Mouse (Mus musculus): ENCODE results near the gene Pole3. TPM values are rescaled to one million over a fixed set of nuclear protein-coding genes. Genes with fewer than 3 reads are reported as not detected.

The Pole3 gene
- polyA plus RNA-seq, 1 experiment from 2014 or later: 75.3 TPM

GRCm38 (mm10) chr4:62516579-62516978, 8.3 kb downstream of the Pole3 start:
- no peaks in the 10 kb centered on the region for H3K9me3 ChIP-seq (ENCODE audit: control insufficient read depth, low read length)
- no peak overlapping the region for H3K4me3 ChIP-seq (ENCODE audit: low read depth, low read length)
- peak overlapping the region; percentile 25; the same call in 1 of the 2 replicates for H3K4me2 ChIP-seq (ENCODE audit: low read length)
- 71% methylated on average over 1 of the region's 1 CpGs for WGBS
- H3K9ac ChIP-seq (ENCODE audit: low read length): no peak overlapping the region
- H3K4me1 ChIP-seq (replicated peaks; ENCODE audit: control insufficient read depth, insufficient read depth, low read length): peaks cover 28% of the 10 kb centered on the region
- H3K27me3 ChIP-seq (replicated peaks; ENCODE audit: control insufficient read depth, insufficient read depth, low read length): no peaks in the 10 kb centered on the region
- DNase-seq (ENCODE audit: low spot score) (no peak), ATAC-seq (replicated peaks; ENCODE audit: low FRiP score, low TSS enrichment, low read depth) (no peak)
- 0 out of 2 replicates have a peak overlapping the region, but pooled peaks have one; percentile 10 for H3K27ac ChIP-seq (ENCODE audit: low read depth)
- H3K36me3 ChIP-seq (ENCODE audit: control insufficient read depth, insufficient read depth, low read length): peaks cover 24% of the 10 kb centered on the region

GRCm38 (mm10) chr4:62516079-62516478, 8.8 kb downstream of the Pole3 start:
- Histone ChIP-seq H3K27ac (ENCODE audit: low read depth) (0 out of 2 replicates have a peak overlapping the region, but pooled peaks have one; percentile 10), H3K9me3 (ENCODE audit: control insufficient read depth, low read length) (no peaks in the 10 kb centered on the region), H3K4me1 (replicated peaks; ENCODE audit: control insufficient read depth, insufficient read depth, low read length) (peaks cover 28% of the 10 kb centered on the region), H3K36me3 (ENCODE audit: control insufficient read depth, insufficient read depth, low read length) (peaks cover 29% of the 10 kb centered on the region), H3K27me3 (replicated peaks; ENCODE audit: control insufficient read depth, insufficient read depth, low read length) (no peaks in the 10 kb centered on the region), H3K9ac (ENCODE audit: low read length) (no peak overlapping the region), H3K4me3 (ENCODE audit: low read depth, low read length) (no peak overlapping the region), H3K4me2 (ENCODE audit: low read length) (no peak overlapping the region)
- DNase-seq (ENCODE audit: low spot score) (no peak), ATAC-seq (replicated peaks; ENCODE audit: low FRiP score, low TSS enrichment, low read depth) (no peak)
- 32% methylated on average over 2 of the region's 2 CpGs for WGBS

GRCm38 (mm10) chr4:62515490-62515889, 9.4 kb downstream of the Pole3 start:
- Histone ChIP-seq H3K9me3 (ENCODE audit: control insufficient read depth, low read length) (no peaks in the 10 kb centered on the region), H3K4me2 (ENCODE audit: low read length) (no peak overlapping the region), H3K36me3 (ENCODE audit: control insufficient read depth, insufficient read depth, low read length) (peaks cover 35% of the 10 kb centered on the region), H3K4me3 (ENCODE audit: low read depth, low read length) (no peak overlapping the region), H3K27ac (ENCODE audit: low read depth) (no peak overlapping the region), H3K27me3 (replicated peaks; ENCODE audit: control insufficient read depth, insufficient read depth, low read length) (no peaks in the 10 kb centered on the region), H3K9ac (ENCODE audit: low read length) (no peak overlapping the region), H3K4me1 (replicated peaks; ENCODE audit: control insufficient read depth, insufficient read depth, low read length) (peaks cover 28% of the 10 kb centered on the region)
- ATAC-seq (replicated peaks; ENCODE audit: low FRiP score, low TSS enrichment, low read depth) (no peak), DNase-seq (ENCODE audit: low spot score) (no peak)
- WGBS: 69% methylated on average over 3 of the region's 3 CpGs

GRCm38 (mm10) chr4:62514995-62515394, 9.9 kb downstream of the Pole3 start:
- Histone ChIP-seq H3K4me3 (ENCODE audit: low read depth, low read length) (no peak overlapping the region), H3K27ac (ENCODE audit: low read depth) (no peak overlapping the region), H3K36me3 (ENCODE audit: control insufficient read depth, insufficient read depth, low read length) (peaks cover 40% of the 10 kb centered on the region), H3K9me3 (ENCODE audit: control insufficient read depth, low read length) (no peaks in the 10 kb centered on the region), H3K9ac (ENCODE audit: low read length) (no peak overlapping the region), H3K4me2 (ENCODE audit: low read length) (no peak overlapping the region), H3K4me1 (replicated peaks; ENCODE audit: control insufficient read depth, insufficient read depth, low read length) (peaks cover 28% of the 10 kb centered on the region), H3K27me3 (replicated peaks; ENCODE audit: control insufficient read depth, insufficient read depth, low read length) (no peaks in the 10 kb centered on the region)
- WGBS: 76% methylated on average over 7 of the region's 7 CpGs
- ATAC-seq (replicated peaks; ENCODE audit: low FRiP score, low TSS enrichment, low read depth) (no peak), DNase-seq (ENCODE audit: low spot score) (no peak)

GRCm38 (mm10) chr4:62513998-62514506, 10.8 kb downstream of the Pole3 start:
- no peak for DNase-seq (ENCODE audit: low spot score)
- Histone ChIP-seq H3K27ac (ENCODE audit: low read depth) (no peak overlapping the region), H3K9me3 (ENCODE audit: control insufficient read depth, low read length) (no peaks in the 10 kb centered on the region), H3K9ac (ENCODE audit: low read length) (no peak overlapping the region), H3K4me2 (ENCODE audit: low read length) (no peak overlapping the region), H3K4me3 (ENCODE audit: low read depth, low read length) (no peak overlapping the region), H3K36me3 (ENCODE audit: control insufficient read depth, insufficient read depth, low read length) (peaks cover 50% of the 10 kb centered on the region), H3K27me3 (replicated peaks; ENCODE audit: control insufficient read depth, insufficient read depth, low read length) (no peaks in the 10 kb centered on the region), H3K4me1 (replicated peaks; ENCODE audit: control insufficient read depth, insufficient read depth, low read length) (peaks cover 26% of the 10 kb centered on the region)
- 50% methylated on average over 11 of the region's 11 CpGs for WGBS
- ATAC-seq (replicated peaks; ENCODE audit: low FRiP score, low TSS enrichment, low read depth): no peak

GRCm38 (mm10) chr4:62509946-62510345, 14.9 kb downstream of the Pole3 start:
- H3K36me3 ChIP-seq (ENCODE audit: control insufficient read depth, insufficient read depth, low read length): peaks cover 71% of the 10 kb centered on the region
- WGBS: 93% methylated on average over 11 of the region's 11 CpGs
- H3K9me3 ChIP-seq (ENCODE audit: control insufficient read depth, low read length): no peaks in the 10 kb centered on the region
- no peaks in the 10 kb centered on the region for H3K27me3 ChIP-seq (replicated peaks; ENCODE audit: control insufficient read depth, insufficient read depth, low read length)
- H3K4me1 ChIP-seq (replicated peaks; ENCODE audit: control insufficient read depth, insufficient read depth, low read length): no peaks in the 10 kb centered on the region
- H3K4me3 ChIP-seq (ENCODE audit: low read depth, low read length): no peak overlapping the region
- ATAC-seq (replicated peaks; ENCODE audit: low FRiP score, low TSS enrichment, low read depth): no peak
- H3K9ac ChIP-seq (ENCODE audit: low read length): no peak overlapping the region
- no peak overlapping the region for H3K4me2 ChIP-seq (ENCODE audit: low read length)
- no peak for DNase-seq (ENCODE audit: low spot score)
- no peak overlapping the region for H3K27ac ChIP-seq (ENCODE audit: low read depth)

GRCm38 (mm10) chr4:62508839-62509238, 16.0 kb downstream of the Pole3 start:
- Histone ChIP-seq H3K27me3 (replicated peaks; ENCODE audit: control insufficient read depth, insufficient read depth, low read length) (no peaks in the 10 kb centered on the region), H3K4me2 (ENCODE audit: low read length) (no peak overlapping the region), H3K9ac (ENCODE audit: low read length) (no peak overlapping the region), H3K4me3 (ENCODE audit: low read depth, low read length) (no peak overlapping the region), H3K9me3 (ENCODE audit: control insufficient read depth, low read length) (no peaks in the 10 kb centered on the region), H3K36me3 (ENCODE audit: control insufficient read depth, insufficient read depth, low read length) (peaks cover 70% of the 10 kb centered on the region), H3K27ac (ENCODE audit: low read depth) (no peak overlapping the region), H3K4me1 (replicated peaks; ENCODE audit: control insufficient read depth, insufficient read depth, low read length) (no peaks in the 10 kb centered on the region)
- 90% methylated on average over 5 of the region's 5 CpGs for WGBS
- DNase-seq (ENCODE audit: low spot score) (no peak), ATAC-seq (replicated peaks; ENCODE audit: low FRiP score, low TSS enrichment, low read depth) (no peak)

GRCm38 (mm10) chr4:62506798-62507197, 18.1 kb downstream of the Pole3 start:
- H3K9ac ChIP-seq (ENCODE audit: low read length): no peak overlapping the region
- 0 out of 2 replicates have a peak, but pooled peaks cover 3% of the 10 kb centered on the region for H3K4me1 ChIP-seq (replicated peaks; ENCODE audit: control insufficient read depth, insufficient read depth, low read length)
- no peak overlapping the region for H3K27ac ChIP-seq (ENCODE audit: low read depth)
- no peaks in the 10 kb centered on the region for H3K27me3 ChIP-seq (replicated peaks; ENCODE audit: control insufficient read depth, insufficient read depth, low read length)
- H3K4me2 ChIP-seq (ENCODE audit: low read length): no peak overlapping the region
- no peak overlapping the region for H3K4me3 ChIP-seq (ENCODE audit: low read depth, low read length)
- 62% methylated on average over 2 of the region's 2 CpGs for WGBS
- peaks cover 49% of the 10 kb centered on the region for H3K36me3 ChIP-seq (ENCODE audit: control insufficient read depth, insufficient read depth, low read length)
- ATAC-seq (replicated peaks; ENCODE audit: low FRiP score, low TSS enrichment, low read depth) (no peak), DNase-seq (ENCODE audit: low spot score) (no peak)
- no peaks in the 10 kb centered on the region for H3K9me3 ChIP-seq (ENCODE audit: control insufficient read depth, low read length)

GRCm38 (mm10) chr4:62505991-62506390, 18.9 kb downstream of the Pole3 start:
- WGBS: 89% methylated on average over 3 of the region's 3 CpGs

More at GRCm38 (mm10) chr4:62505991-62506390, 18.9 kb downstream of the Pole3 start:
- DNase-seq (ENCODE audit: low spot score): no peak
- ATAC-seq (replicated peaks; ENCODE audit: low FRiP score, low TSS enrichment, low read depth): no peak
- Histone ChIP-seq H3K4me2 (ENCODE audit: low read length) (no peak overlapping the region), H3K36me3 (ENCODE audit: control insufficient read depth, insufficient read depth, low read length) (peaks cover 41% of the 10 kb centered on the region), H3K27me3 (replicated peaks; ENCODE audit: control insufficient read depth, insufficient read depth, low read length) (no peaks in the 10 kb centered on the region), H3K9me3 (ENCODE audit: control insufficient read depth, low read length) (no peaks in the 10 kb centered on the region), H3K4me1 (replicated peaks; ENCODE audit: control insufficient read depth, insufficient read depth, low read length) (0 out of 2 replicates have a peak, but pooled peaks cover 5% of the 10 kb centered on the region), H3K4me3 (ENCODE audit: low read depth, low read length) (no peak overlapping the region), H3K9ac (ENCODE audit: low read length) (no peak overlapping the region), H3K27ac (ENCODE audit: low read depth) (no peak overlapping the region)

Measured in intestine, embryonic 14.5 days (tissue).